8 mouse cellular contexts compared by ENCODE assay signal in the genomic region with DNA sequence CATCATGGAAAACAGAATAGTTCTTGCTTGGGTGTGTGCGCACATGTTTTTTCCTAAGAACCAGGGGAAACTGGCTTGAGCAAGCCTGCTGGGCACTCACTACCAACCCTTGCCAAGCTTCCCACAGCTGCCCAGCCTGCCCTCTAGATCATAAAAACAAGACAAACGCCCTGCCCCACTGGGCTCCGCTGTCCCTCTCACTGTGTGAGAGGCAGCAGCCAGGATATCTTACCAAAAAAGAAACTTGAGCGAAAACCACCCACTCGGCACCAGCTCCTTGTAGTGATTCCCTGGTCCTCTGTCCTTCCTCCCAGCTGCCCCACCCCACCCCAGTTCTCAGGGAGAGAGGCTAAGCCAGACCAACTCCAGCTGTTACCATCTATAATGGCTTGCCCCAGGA. TPM values are rescaled to one million over a fixed set of nuclear protein-coding genes. Genes with fewer than 3 reads are reported as not detected.
DNase-seq lines count a peak whose midpoint lies in the region; ATAC-seq lines count a peak whose summit lies in the region.

No protein-coding gene starts in this region.

- intact Hi-C loops in left cerebral cortex, postnatal 4 days (cut with DNase I) = no loop called here
- intact Hi-C loops in left cerebral cortex, postnatal 36 days (cut with DNase I) = no loop called here

- peak; percentile 55; the same call in 1 of the 2 replicates for ATAC-seq in frontal cortex, adult (ENCODE audit: low TSS enrichment)

- DNase-seq in frontal cortex, adult 2 months (ENCODE audit: extremely low spot score in 1 of 2, low spot score in 1 of 2) = no peak
- peak; percentile 10 for DNase-seq in left cerebral cortex, postnatal 4 days
- DNase-seq in left cerebral cortex, postnatal 36 days (ENCODE audit: low spot score in 2 of 2) = no peak
- DNase-seq in brain, adult 2 months (ENCODE audit: low read depth, low spot score) = peak; percentile 43
- peak; percentile 68 to 89 for DNase-seq in kidney, postnatal 25 days
- no peak for DNase-seq in spleen, postnatal 4 days (ENCODE audit: low spot score in 2 of 2)
- no peak for DNase-seq in thymus, adult 18-20 months

RNA-seq across cellular contexts. Expression of a gene that starts 48.1 kb away (rescaled TPM):
- polyA plus RNA-seq in frontal cortex, adult 2 months (2012; rRNA removed) = 28.9 and 30.1 TPM in 2 replicates
- 10 to 100 TPM; 19.4 to 19.8 TPM for total RNA-seq in left cerebral cortex, postnatal 4 days (2021)
- total RNA-seq in left cerebral cortex, postnatal 36 days (2021) = 10 to 100 TPM; 27.8 to 38.4 TPM

Comparison
In these comparisons a context has a peak if more than half of its experiments do, and no peak if none do; other contexts are left out.
1. DNase-seq: peak in left cerebral cortex, postnatal 4 days (single experiment), brain, adult 2 months (single experiment) and kidney, postnatal 25 days (2 of 2); none in frontal cortex, adult 2 months (0 of 2), left cerebral cortex, postnatal 36 days (0 of 2), spleen, postnatal 4 days (0 of 2) and thymus, adult 18-20 months (0 of 2).